Mouse (Mus musculus) common myeloid progenitor, adult 5-6 weeks (primary cell): ENCODE data around the gene Wnt1. TPM values are rescaled to one million over a fixed set of nuclear protein-coding genes. Genes with fewer than 3 reads are reported as not detected.
"Not testable (repeated sequence)": the region's sequence is repeated elsewhere in the genome, so short reads cannot be mapped to it uniquely, and the experiment has no call there.

ENCODE experiments used
- ATAC-seq: replicated peaks from 2 replicates; pipeline ENCODE4 v1.8.0; 2016; ENCODE audit warnings: low read depth, mild to moderate bottlenecking, moderate TSS enrichment, inconsistent platforms; ENCODE audit not compliant: poor library complexity, severe bottlenecking
- total RNA-seq: library from RNA; stranded (forward); fragments of 200-1000, 187-1606 nt; gene quantifications from 2 replicates; pipeline ENCODE4 v1.2.3, GENCODE M21; 2017

The Wnt1 gene
- total RNA-seq, 1 experiment from 2014 or later, result not detected

- no peak for ATAC-seq
Observed at GRCm38 (mm10) chr15:98802926-98803325, 13.3 kb downstream of the Wnt1 start.

GRCm38 (mm10) chr15:98804054-98804453, 14.4 kb downstream of the Wnt1 start:
- ATAC-seq, result peak; percentile 67

GRCm38 (mm10) chr15:98805324-98806040, 15.8 kb downstream of the Wnt1 start:
- peak; percentile 28 for ATAC-seq

- ATAC-seq, result no peak
Observed at GRCm38 (mm10) chr15:98806071-98806808, 16.6 kb downstream of the Wnt1 start.

GRCm38 (mm10) chr15:98806809-98807770, 17.4 kb downstream of the Wnt1 start:
- no peak for ATAC-seq

- ATAC-seq, result 0 out of 2 replicates have a peak, but pooled peaks have one; percentile 6
Observed at GRCm38 (mm10) chr15:98807895-98808650, 18.4 kb downstream of the Wnt1 start.

- ATAC-seq, result no peak
Observed at GRCm38 (mm10) chr15:98808651-98809134, 19.0 kb downstream of the Wnt1 start.

- ATAC-seq, result no peak
Observed at GRCm38 (mm10) chr15:98809390-98809789, 19.7 kb downstream of the Wnt1 start, which contains the start of gene Ddn. Gene Ddn, minus strand, starts transcription at chr15:98809490.

GRCm38 (mm10) chr15:98810212-98810611, 20.6 kb downstream of the Wnt1 start:
- not testable (repeated sequence) for ATAC-seq

GRCm38 (mm10) chr15:98812741-98813424, 23.2 kb downstream of the Wnt1 start:
- no peak for ATAC-seq

- no peak for ATAC-seq
Observed at GRCm38 (mm10) chr15:98818171-98818570, 28.5 kb downstream of the Wnt1 start.

- ATAC-seq, result no peak
Observed at GRCm38 (mm10) chr15:98820937-98821336, 31.3 kb downstream of the Wnt1 start.

GRCm38 (mm10) chr15:98821403-98821802, 31.7 kb downstream of the Wnt1 start:
- peak; percentile 63 for ATAC-seq

GRCm38 (mm10) chr15:98822147-98822546, 32.5 kb downstream of the Wnt1 start:
- no peak for ATAC-seq

- ATAC-seq, result no peak
Observed at GRCm38 (mm10) chr15:98823434-98823833, 33.8 kb downstream of the Wnt1 start.

- ATAC-seq, result no peak
Observed at GRCm38 (mm10) chr15:98827611-98828011, 38.0 kb downstream of the Wnt1 start.

GRCm38 (mm10) chr15:98830736-98831683, 41.4 kb downstream of the Wnt1 start, which contains the start of gene Prkag1:
Gene Prkag1, minus strand, starts transcription at chr15:98831521.
- peak; percentile 86 for ATAC-seq

GRCm38 (mm10) chr15:98831684-98832035, 42.0 kb downstream of the Wnt1 start:
- peak; percentile 45 for ATAC-seq
